Mouse (Mus musculus) adrenal gland, postnatal 4 days (tissue): ENCODE data around the gene Bcr. TPM values are rescaled to one million over a fixed set of nuclear protein-coding genes. Genes with fewer than 3 reads are reported as not detected.
A peak's percentile ranks its signal among the peaks of the same experiment; 100 is the strongest.

Experiments
- DNase-seq, 2 experiments: peaks; one replicate each; pipeline ENCODE4 v3.0.0; 2021 to 2022; ENCODE audit warnings: low spot score in 2 of 2, mixed read lengths in 2 of 2
- total RNA-seq, 2 experiments: library from RNA; stranded (reverse); gene quantifications; 2 replicates each; pipeline ENCODE4 v1.2.3; 2021

Gene Bcr
- total RNA-seq, 2 experiments from 2014 or later, result 28.2 to 31.7 TPM

DNA sequence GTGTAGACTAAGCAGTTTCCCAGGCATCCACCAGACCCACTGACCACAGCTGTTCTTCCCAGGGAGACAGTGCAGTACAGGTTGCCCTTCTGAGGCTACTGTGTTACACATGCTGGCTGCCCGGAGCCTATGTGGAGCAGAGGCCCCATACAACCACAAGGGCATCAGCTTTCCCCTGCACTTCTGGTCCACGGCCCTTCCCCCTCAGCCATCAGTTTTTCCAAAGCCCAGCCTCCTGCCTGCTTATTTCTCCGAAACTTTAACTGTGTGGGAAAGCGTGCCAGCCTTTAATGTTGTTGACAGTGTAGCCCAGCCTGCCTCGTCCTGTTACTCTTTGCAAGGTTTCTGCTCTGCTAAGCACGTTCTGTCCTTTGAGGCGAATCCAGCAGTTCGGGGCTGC lies 112.7 kb downstream of the Bcr start:
- DNase-seq, result no peak

DNA sequence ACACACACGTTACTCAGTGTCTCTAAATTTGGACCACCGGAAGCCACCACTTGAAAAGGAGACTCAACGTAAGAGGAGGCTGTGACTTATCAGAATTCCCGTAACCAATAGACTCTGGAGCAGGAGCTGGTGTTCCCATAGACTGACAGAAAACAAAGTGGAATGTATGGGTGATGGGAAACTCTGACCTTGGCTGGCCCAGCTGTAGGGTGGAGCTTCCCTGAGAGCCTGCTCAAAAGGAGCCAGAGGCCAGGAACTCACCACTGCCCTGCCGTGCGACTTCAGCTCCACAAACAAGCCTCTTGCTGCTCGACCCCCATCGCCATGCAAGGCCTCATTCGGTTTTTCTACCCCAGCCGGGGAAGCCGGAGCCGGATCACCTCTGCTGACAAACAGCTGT lies 113.3 kb downstream of the Bcr start:
- DNase-seq, result no peak

DNA sequence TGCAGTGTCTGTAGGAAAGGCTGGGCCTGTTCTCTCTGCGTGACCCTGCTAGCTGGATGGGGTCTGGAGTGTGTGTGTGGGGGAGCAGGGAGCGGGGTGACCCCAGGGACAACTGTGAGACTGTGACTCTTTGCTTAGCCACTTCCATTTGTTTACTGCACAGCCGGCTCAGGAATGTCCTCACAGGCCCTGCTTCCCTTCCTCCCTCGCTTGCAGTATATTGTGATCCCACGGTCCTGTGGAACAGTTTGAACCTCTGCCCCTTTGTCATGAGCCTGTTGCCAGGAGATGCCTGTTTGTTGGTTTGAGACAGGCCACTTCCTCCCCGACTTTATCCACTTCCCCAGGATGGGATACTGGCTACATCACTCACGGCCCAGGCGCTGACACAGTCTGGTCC lies 116.1 kb downstream of the Bcr start:
- DNase-seq, result no peak

DNA sequence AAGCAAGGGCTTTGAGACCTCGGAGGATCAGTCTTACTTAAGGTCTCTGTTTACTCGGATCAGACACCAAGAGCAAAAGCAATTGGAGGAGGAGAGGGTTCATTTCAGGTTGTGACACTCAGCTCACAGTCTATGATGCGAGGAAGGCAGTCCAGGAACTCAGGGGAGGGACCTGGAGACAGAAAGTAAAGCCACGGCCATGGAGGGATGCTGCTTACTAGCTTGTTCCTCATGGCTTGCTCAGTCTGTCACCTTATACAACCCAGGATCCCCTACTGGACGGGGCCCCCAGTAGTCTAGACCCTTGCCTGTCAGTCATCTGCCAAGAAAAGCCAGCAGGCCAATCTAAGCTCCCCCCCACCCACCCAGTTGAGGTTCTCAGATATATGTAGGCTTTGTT lies 118.5 kb downstream of the Bcr start:
- no peak for DNase-seq

DNA sequence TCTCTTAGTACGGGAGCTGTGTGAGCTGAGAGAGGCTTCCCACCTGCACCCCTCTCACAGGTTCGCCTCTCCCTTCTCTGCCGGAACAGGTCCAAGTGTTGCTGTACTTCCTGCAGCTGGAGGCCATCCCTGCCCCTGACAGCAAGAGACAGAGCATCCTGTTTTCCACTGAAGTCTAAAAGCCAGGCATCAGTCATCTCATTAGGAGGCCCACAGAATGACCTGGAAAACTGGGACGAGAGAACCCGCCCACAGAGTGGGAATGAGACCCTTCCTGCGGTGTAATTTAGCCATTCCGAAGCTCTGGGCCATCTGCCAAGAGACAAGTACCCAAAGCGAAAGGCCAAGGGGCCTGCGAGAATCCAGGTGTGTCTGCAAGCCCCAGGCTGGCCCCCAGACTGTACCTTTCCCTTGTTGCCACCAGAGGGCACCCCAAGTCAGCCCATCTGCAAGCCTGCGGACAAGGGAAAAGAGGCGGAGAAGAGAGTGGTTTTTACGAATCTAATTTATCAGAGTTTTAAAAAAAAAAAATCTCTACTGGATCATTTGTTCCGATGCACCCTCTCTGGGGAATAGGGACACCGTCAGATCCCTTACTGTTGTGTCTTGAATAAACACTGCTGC lies 121.9 kb downstream of the Bcr start:
- peak; percentile 46 to 57 for DNase-seq

DNA sequence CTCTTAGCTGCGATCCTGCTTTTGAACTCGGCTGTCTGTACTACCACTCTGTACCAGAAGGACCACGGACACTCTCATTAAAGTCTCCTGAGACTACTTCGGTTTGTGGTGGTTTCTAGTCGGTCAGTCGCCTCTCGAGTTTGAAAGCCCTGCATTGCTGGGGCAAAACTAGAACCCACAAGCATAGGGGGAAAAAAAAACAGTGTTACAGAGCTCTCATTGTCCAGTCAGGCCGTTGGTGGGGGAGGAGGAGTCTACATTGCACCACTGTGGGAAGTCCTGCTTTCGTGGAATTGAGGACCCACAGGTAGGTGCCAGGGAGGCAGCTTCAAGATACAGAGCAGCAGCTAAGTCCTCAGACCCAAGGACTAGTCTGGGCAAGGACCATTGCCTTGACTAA lies 124.4 kb downstream of the Bcr start:
- DNase-seq, result no peak

DNA sequence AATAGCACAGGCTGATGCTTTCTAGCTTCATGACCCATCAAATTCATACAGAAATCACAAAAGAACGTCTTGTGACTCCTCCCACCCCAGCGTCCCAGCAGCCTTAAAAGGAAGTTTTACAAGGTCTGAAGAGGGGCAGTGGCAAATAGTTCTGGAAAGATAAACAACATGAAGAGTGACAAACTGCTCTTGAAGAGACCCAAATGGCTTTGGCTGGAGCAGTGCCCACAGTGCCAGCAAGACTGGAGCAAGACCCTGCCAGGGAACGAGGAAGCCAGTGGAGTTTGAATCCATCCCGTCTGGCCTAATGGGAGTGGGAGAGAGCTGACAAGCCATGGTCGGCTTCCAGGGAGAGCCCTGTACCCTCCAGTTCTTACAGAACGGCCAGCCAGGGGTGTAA lies 126.2 kb downstream of the Bcr start:
- no peak for DNase-seq

DNA sequence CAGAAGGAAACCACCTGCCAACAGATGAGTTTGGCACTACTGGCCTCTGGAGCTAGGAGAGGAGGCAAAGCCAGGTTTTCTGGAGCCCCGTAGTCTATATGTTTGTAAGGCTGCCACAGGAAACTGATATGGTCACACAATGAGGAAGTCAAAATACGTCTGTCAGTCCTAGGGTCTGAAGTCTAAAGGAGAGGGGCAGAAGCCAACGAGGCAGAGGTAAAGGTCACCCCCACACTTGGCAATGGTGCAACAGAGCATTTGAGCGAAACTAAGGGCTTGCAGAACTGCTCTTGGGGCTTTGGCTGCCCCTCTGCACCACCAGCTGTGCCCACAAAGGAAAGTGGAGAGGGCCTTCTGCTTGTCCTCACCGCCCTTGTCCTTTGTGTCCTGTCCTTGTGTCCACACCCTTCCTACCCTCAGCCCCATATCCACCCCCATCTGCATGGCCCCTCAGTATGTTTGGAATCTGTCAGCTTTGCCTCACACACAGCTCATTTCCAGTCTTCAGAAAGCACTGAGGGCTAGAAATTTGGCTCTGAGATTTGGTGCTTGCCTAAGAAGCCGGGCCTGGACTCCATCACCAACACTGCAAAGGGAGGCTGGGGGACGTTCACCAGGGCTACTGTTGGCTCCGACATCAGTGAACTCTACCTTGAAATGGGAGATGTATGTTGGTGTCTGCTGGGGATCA lies 127.1 kb downstream of the Bcr start:
- DNase-seq, result no peak

DNA sequence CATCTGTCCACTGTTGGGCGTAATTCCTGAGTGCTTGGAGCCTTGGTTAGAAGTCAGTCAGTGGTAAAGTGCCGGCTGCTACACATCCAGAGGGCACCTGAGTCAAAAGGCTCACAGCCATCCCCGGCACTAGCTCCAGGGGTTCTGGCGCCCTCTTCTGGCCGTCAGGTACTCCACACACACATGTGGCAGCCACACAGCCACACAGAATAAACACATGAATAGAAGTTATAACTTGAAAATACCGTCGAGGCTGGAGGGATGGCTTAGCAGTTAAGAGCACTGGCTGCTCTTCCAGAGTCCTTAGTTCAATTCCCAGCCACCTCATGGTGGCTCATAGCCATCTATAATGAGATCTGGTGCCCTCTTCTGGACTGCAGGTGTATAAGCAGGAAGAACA lies 131.3 kb downstream of the Bcr start:
- no peak for DNase-seq

DNA sequence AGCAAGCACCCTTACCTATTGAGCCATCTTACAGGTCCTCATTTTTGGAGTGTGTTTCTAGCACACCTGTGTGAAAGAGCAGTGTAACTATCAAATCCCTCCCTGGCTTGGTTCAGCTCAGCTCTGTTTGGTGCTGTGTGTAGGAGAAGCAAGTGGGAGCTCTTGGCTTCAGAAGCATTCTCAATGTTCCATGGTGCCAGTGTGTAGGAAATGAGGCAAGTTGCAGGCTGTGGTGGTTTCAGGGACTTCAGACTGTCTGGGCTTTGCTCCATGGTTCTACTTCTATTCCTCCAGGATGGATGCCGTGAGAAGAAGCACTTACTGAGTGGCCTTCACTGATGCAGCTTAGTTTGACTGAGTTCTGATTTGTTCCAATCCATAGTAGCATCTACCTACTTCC lies 137.4 kb downstream of the Bcr start:
- DNase-seq, result no peak

DNA sequence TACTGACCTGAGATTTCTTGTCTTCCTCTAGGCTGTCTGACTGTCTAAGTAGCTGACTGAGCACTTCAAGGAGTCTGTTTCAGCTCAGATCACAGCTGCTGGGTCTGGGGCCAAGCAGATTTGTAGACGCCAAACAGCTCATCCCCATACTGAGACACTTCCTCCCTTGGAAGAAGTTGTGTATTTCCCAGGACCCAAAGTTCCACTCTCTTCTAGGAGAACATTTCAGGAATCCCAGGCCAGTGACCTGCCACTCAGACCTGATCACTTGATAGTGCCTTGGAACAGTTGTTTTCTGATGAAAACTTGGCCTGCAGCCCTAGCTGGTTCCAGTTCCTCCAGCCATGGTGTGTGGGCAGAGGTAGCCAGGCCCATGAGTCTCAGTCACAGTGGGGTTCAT lies 140.3 kb downstream of the Bcr start:
- no peak for DNase-seq

DNA sequence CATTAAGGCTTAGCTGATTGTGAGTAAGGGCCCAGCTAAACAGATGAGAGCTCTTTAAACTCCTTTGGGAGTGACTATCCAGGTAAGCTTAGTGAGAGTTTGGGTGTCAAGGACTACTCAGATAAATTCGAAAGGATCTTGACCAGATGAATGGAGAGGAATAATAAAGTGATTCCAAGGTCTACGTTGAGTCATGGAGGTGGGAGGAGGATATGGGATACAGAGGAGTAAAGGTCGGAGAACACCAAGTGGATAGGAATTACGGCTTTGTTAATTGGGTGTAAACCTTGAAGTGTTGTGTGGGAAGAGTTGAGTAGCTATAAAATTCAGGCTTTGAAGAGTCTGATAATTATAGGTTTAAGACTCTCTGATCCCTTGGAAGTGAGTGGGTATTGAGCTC lies 145.8 kb downstream of the Bcr start:
- no peak for DNase-seq

DNA sequence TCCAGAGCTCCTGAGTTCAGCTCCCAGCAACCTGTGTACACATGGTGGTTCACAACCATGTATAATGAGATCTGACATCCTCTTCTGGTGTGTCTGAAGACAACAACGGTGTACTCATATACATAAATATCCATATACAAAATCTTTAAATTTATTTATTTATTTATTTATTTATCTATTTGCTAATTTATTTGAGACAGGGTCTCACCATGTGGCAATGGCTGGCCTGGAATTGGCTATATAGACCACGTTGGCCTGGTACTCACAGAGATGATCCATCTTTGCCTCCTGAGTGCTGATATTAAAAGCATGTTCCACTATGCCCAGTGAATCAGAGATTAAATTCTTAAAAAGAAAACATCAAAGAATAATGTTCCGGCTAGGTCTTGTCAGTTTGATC lies 150.4 kb downstream of the Bcr start:
- DNase-seq, result no peak

DNA sequence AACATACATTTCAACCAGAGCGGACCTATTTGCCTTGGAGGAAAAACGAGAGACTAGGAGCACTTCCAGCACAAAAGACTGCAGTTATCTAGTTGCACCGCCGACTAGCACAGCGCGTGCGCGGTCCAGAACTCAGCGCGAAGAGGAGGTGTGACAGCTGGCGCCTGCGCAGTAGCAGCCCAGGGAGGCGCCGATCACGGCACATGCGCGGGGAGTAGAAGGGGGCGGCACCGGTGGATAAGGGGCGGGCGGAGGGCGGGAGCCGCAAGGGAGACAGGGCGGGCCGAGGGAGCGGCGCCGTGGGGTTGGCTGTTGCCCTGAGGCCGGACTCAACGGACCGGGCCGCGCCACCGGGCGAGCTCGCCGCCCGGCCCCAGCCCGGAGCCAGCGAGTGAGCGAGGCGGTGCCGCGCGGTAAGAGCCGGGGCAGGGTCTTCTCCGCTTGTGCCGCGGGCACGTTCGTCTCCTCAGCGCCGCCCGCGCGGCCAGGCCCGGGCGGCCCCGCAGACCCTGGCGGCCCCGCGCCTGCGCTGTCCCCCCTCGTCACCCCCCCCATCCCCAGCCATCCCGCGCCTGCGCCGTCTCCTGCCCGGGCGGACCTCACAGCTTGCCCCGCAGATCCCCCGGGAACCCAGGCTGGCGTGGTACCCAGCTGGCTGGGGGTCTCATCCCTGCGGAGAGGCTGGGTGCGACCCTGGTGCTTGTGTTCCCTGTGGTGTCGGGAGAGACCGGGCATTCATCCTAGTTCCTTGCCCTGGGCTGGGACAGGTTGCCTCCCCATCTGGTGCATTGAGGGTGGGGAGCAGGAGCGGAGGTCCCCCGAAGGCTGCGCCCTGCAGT lies 151.6 kb downstream of the Bcr start, which contains the start of gene Specc1l:
Gene Specc1l, plus strand, starts transcription at position 267 of the 839 bp plus-strand sequence.
- DNase-seq, result peak; percentile 94 to 96

DNA sequence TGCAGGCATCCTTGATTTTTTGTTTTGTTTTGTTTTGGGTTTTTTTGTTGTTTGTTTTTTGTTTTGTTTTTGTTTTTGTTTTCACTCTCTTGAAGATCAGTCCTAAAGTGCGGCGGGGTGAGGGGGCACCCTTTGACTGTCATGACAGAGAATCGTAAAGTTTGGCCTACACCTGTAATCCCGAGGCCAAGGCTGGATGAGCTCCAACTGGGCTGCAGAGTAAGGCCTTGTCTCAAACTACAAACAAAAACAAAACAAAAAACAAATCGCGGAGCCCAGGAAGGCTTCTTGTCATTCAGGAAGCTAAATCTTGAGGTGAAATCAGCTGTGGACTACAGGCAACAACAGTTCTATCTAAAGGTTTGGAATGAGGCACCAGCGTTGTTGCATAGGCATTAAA lies 152.6 kb downstream of the Bcr start:
- DNase-seq, result no peak

DNA sequence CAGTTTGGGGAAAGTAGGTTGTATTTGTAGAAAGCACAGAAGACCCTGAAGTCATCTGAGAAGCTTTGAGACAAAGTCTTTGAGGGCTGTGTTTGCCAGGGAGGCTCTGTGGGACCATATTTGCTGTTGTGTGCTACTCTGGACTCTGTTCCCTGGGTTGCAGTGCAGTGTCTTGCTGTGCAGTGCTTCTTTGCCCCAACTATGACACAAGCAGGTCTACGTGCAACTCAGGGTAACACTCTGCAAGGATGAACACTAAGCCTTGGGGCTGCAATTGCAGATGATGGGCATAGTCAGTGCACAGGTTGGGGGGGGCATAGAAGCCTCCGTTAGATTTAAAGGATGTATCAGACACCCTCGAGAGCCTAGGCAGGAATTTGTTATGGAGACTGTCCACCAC lies 160.3 kb downstream of the Bcr start:
- no peak for DNase-seq

DNA sequence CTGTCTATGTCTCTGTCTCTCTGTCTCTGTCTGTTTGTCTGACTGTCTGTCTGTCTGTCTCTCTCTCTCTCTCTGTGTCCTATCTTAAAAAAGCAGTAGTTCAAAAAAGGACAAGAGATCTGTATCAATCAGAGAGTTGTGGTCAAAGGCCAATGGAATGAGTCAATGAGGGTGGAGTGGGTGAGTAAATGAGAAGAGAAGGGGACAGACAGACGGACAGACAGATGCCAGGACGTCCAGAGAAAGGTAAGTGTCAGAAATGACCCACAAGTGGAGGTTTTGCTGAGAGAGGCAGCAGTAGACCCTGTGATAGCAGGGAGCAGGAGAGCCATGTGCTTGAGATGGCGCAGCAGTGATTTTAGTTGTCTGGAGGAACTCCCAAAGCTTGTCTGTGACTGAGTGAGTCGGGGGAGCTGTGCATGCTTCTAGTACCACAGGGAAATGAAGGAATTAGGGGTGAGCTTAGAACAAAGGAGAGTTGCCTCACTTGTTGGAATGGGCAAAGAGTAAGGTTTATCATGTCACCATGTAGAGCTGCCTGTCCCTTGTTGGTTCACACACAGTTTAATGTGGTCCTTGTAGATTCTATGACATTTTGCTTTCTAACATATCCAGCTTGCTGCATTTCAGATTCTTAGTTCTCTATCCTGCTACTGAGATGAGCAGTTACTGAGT lies 161.7 kb downstream of the Bcr start:
- no peak for DNase-seq

DNA sequence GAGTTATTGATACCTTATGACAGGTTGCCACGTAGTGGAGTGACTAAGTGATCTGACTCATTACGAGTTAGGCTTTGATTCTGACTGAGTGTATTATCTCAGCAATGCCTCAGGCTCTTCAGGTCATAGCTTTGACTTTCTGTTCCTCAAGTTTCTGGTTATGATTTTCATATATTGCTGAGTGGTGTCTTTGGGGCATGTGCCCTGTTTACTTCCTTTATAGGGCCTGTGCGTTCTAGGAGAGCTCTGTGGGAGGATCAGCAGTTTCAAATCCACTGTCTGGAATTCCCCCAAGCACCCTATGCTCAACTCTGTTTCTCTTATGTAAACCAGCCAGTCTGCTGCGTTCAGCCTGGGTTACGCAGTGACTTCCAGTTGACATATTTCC lies 162.2 kb downstream of the Bcr start:
- no peak for DNase-seq

DNA sequence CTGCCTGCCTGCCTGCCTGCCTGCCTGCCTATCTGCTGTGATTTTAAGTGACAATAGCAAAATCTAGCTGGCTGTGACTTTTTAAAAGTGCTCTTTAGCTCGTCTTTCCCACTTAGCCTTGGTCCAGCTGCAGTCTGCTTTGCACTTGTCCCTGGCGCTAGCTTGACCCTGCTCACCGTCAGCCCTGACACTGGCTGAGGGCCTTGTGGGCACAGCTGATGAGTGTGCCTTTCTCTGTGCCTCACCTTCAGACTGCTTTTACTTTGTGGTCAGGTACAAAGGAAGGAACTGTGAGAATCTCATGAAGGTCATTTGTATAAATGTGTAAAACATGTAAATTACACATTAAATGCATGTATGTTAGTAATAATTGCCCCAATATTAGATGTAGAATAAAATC lies 163.8 kb downstream of the Bcr start:
- DNase-seq, result no peak

DNA sequence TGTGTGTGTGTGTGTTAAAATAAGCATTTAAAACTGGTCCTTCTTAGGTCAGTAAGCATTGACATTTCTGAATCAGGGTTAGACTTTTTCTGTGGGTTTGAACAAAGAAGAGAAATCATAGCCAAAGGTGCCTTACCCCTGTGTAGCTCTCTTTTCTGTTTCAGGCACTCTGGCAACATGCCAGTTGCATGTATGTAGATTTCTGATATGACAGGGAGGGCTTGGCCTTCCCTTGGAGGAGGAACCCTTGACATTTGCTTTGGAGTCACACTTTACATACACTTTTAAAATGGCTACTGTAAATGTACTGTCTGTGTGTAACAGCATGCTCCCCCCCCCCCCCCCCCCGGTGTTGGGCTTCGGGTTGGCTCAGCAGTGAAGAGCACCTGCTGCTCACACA lies 164.2 kb downstream of the Bcr start:
- DNase-seq, result no peak

DNA sequence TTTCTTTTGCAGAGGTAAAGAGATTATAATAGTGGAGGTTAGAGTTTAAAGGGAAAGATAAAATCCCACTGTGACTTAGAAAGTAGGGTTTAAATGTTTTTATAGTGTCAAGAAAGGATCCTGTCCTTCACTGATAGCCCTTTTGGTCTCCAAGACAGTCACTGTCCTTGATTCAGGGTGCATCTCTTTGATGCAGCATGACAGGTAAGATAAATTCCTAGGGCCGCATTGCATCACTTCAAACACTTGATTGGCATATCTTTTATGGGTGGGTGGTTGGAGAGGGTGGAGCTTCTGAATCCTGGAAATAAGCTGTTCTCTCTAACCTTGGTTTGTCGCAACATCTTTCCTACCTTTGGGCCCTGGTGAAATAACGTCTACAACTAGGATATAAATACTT lies 167.0 kb downstream of the Bcr start:
- DNase-seq, result no peak

DNA sequence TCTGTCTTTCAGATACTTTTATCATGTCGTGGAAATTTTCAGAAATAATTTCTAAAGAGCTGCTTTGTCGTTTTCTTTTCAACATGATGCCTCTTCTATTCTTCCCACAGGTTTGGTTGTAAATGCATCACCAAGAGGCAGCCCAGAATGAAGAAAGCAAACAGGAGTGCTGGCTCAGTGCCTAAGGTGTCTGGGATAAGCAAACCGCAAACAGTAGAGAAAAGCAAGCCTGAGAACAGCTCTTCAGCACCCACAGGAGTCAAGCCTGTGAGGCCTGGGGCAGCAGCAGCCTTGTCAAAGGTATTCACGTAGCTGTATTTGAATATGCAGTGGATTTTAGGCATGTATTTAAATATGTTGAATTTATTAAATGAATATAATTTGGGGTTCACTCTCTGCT lies 170.2 kb downstream of the Bcr start:
- DNase-seq, result no peak
